Mouse (Mus musculus) forebrain, embryonic 13.5 days (tissue): ENCODE results near the gene Cbfa2t3. TPM values are rescaled to one million over a fixed set of nuclear protein-coding genes. Genes with fewer than 3 reads are reported as not detected.

Experiments
- ATAC-seq: fragments of 200-750 bp; cut with Nextera tagmentation; 2 replicates; pipeline ENCODE4 v1.8.0; 2017
- H3K27ac ChIP-seq: fragments of 300-500 bp; sonication (generic); 2 replicates; pipeline ENCODE4 v1.5.1; 2015; ENCODE audit warnings: inconsistent platforms, mild to moderate bottlenecking, moderate library complexity
- H3K27me3 ChIP-seq: fragments of 300-500 bp; sonication (generic); 2 replicates; pipeline ENCODE4 v1.6.1; 2015; ENCODE audit warnings: mild to moderate bottlenecking, inconsistent platforms
- H3K36me3 ChIP-seq: fragments of 300-500 bp; sonication (generic); 2 replicates; pipeline ENCODE4 v1.6.1; 2015; ENCODE audit warnings: mild to moderate bottlenecking, inconsistent platforms; ENCODE audit not compliant: poor library complexity, severe bottlenecking
- H3K4me1 ChIP-seq: fragments of 300-500 bp; sonication (generic); 2 replicates; pipeline ENCODE4 v1.6.1; 2015; ENCODE audit warnings: inconsistent platforms
- H3K4me2 ChIP-seq: fragments of 300-500 bp; sonication (generic); 2 replicates; pipeline ENCODE4 v1.6.1; 2015; ENCODE audit warnings: inconsistent platforms, mild to moderate bottlenecking, moderate library complexity
- H3K4me3 ChIP-seq: fragments of 300-500 bp; sonication (generic); 2 replicates; pipeline ENCODE4 v1.5.1; 2015; ENCODE audit warnings: mild to moderate bottlenecking, inconsistent platforms
- H3K9ac ChIP-seq: fragments of 300-500 bp; sonication (generic); 2 replicates; pipeline ENCODE4 v1.6.1; 2015; ENCODE audit warnings: mild to moderate bottlenecking, inconsistent platforms
- H3K9me3 ChIP-seq: fragments of 300-500 bp; sonication (generic); replicated peaks from 2 replicates; pipeline ENCODE4 v1.6.1; 2016; ENCODE audit warnings: inconsistent platforms
- WGBS: fragments of 180-500 bp; shearing (Covaris S2); methylation state at CpG from one replicate; pipeline ENCODE4 v1.1.7; 2015; 5-methylcytosine and 5-hydroxymethylcytosine counted together
- polyA plus RNA-seq: library from polyadenylated mRNA; unstranded; fragments of >200 nt; fragmentation: Nextera tagmentation; extraction: Ambion mirVana; gene quantifications from 2 replicates; pipeline ENCODE4 v1.2.1, GENCODE M21; 2015

The Cbfa2t3 gene
- 12.4 and 13.9 TPM in 2 replicates for polyA plus RNA-seq

DNA sequence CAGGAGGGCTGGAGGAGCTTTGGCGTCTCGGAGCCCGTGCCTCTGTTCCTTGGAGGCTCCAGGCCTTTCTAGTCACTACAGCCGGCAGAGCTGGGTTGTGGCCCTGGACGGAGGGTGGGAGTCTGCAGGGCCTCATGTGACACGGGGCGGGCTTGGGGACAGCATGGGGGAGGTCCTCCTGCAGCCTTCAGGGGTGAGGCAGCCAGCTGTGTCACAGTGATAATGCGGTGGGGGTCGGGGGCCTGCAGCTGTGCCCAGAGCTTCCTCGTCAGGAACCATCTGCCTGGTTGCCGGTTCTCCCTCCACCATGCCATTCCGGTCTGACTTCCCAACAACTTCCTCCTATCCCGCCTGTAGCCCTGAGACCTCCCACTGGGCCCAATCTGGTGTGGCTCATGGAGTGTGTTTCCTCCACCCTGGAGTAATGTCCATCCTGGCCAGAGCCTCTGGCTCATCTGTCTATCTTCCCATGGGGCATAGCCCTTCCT, at the start of gene Cbfa2t3:
TSS of gene Cbfa2t3 (minus strand) at position 105 of the 488 bp plus-strand sequence.
- Histone ChIP-seq H3K9me3 (no peaks in the 10 kb centered on the region), H3K4me2 (no peak within 1 kb of the TSS), H3K4me3 (no peak within 1 kb of the TSS), H3K27me3 (no peaks in the 10 kb centered on the region; the same call in 1 of the 2 replicates), H3K27ac (no peak within 1 kb of the TSS), H3K4me1 (no peaks in the 10 kb centered on the region), H3K36me3 (no peaks in the 10 kb centered on the region), H3K9ac (no peak within 1 kb of the TSS)
- no peak for ATAC-seq
- 73% methylated on average over 13 of the region's 13 CpGs for WGBS

DNA sequence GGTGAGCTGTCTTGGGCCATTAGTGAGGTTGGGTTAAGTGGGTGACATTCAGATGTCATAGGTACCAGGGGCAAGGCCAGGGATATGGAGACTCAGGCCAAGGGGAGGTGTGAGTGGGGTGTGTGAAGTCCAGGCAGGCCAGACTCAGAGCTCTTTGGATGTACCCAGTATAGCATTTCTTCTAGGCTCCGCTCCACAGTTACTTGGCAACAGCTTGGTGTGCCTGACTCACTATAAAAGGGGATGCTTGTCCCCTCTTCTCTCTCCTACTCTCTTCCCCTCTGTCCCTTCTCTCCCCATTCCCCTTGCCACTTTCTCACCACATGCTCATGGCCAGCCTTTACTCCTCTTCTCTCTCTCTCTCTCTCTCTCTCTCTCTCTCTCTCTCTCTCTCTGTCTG, 48.9 kb upstream of the Cbfa2t3 start:
- Histone ChIP-seq H3K36me3 (no peaks in the 10 kb centered on the region), H3K4me3 (no peak overlapping the region), H3K27me3 (no peaks in the 10 kb centered on the region; the same call in 1 of the 2 replicates), H3K9me3 (no peaks in the 10 kb centered on the region), H3K27ac (no peak overlapping the region), H3K9ac (no peak overlapping the region), H3K4me1 (peaks cover 98% of the 10 kb centered on the region), H3K4me2 (no peak overlapping the region)
- ATAC-seq = no peak
- WGBS = 100% methylated on average over 1 of the region's 1 CpGs

DNA sequence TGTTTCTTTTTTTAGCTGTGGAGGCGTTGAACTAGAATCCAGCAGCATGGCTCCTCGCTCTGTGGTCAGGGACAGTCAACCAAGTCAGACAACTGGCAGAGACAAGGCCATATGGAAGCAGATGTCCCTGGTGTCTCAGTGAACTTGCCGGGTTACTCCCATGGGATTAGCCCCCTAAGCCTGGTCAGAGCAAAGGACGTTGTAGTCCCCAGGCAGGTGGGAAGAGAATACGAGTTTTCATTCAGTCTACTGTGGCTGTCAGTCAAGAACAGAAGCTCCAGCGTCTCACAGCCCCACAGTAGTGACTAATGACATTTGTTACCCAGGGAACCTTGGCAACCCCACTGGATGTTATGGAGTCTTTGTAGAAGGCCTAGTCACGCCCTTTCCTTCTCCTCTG, 47.5 kb upstream of the Cbfa2t3 start:
- peaks cover 2% of the 10 kb centered on the region; the same call in 1 of the 2 replicates for H3K27me3 ChIP-seq
- no peak overlapping the region for H3K4me3 ChIP-seq
- H3K36me3 ChIP-seq = no peaks in the 10 kb centered on the region
- peak overlapping the region; percentile 53 for H3K4me2 ChIP-seq
- peak overlapping the region; percentile 99 for H3K27ac ChIP-seq
- peaks cover 98% of the 10 kb centered on the region for H3K4me1 ChIP-seq
- WGBS = 33% methylated on average over 7 of the region's 7 CpGs
- ATAC-seq = no peak
- H3K9ac ChIP-seq = 0 out of 2 replicates have a peak overlapping the region, but pooled peaks have one; percentile 16
- no peaks in the 10 kb centered on the region for H3K9me3 ChIP-seq

DNA sequence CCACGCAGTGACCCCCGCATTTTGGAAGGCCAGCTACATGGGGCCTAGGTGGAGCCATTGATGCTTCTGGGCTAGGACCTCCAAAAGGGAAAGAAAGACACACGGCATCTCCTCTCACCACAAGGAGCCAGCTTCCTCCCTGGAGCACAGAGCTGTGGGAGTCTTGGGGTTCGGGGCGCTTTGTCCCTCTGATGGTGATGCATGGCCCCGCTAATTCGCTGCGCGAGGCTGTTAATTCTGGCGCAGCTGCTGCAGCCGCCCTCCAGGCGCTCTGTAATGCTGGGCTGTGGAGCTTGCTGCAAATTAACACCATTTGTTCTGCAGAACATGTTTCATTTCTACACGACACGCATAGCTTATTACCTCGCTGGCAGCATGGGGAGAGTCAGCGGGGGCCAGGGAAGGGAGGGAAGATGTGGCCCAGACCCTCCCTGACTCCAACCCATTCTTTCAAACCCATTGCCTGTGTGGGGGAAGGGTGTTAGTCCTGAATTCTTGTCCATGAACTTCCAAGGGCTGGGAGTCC, 46.9 kb upstream of the Cbfa2t3 start:
- Histone ChIP-seq H3K9ac (peak overlapping the region; percentile 58), H3K27me3 (peaks cover 6% of the 10 kb centered on the region; the same call in 1 of the 2 replicates), H3K9me3 (no peaks in the 10 kb centered on the region), H3K27ac (peak overlapping the region; percentile 99), H3K4me1 (peaks cover 97% of the 10 kb centered on the region), H3K36me3 (no peaks in the 10 kb centered on the region), H3K4me2 (peak overlapping the region; percentile 53), H3K4me3 (0 out of 2 replicates have a peak overlapping the region, but pooled peaks have one; percentile 6)
- WGBS = 4% methylated on average over 16 of the region's 16 CpGs
- peak; percentile 74 for ATAC-seq

DNA sequence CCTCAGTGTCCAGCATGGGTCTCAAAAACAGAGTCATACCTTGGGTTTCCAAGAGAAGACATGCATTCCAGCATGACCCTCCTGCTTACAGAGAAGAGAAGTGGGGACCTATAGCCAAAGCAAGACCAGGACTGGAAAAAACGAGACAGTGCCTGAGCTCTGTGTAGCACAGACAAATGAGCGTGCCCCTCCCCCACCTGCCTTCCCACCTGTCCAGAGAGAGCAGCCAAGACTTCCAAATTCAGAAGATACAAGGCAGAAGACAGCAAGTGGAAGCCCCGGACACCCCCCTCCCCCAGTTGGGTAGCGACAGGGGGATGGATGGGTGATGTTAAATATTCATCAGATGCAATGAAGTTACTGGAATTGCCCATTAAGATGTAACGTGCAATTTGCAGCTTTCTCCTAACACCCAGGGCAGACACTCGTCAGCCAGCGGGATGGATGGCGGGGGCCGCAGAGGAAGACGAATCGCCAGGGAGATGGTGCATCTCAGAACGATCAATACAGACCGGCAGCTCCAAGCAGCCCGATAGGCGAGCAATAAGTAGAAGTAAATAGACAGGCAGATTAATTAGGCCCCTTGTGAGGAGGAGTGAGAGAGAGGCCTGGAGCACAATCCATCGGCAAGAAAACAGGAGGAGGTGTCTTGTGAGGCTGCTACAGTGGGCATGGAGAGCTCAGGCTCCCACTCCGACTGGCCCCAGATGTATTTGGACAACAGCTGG, 46.3 kb upstream of the Cbfa2t3 start:
- Histone ChIP-seq H3K9me3 (no peaks in the 10 kb centered on the region), H3K9ac (peak overlapping the region; percentile 58), H3K27me3 (peaks cover 6% of the 10 kb centered on the region; the same call in 1 of the 2 replicates), H3K4me3 (0 out of 2 replicates have a peak overlapping the region, but pooled peaks have one; percentile 6), H3K27ac (peak overlapping the region; percentile 99), H3K4me2 (peak overlapping the region; percentile 53), H3K4me1 (peaks cover 97% of the 10 kb centered on the region), H3K36me3 (no peaks in the 10 kb centered on the region)
- WGBS = 13% methylated on average over 17 of the region's 17 CpGs
- ATAC-seq = peak; percentile 34; the same call in 1 of the 2 replicates

DNA sequence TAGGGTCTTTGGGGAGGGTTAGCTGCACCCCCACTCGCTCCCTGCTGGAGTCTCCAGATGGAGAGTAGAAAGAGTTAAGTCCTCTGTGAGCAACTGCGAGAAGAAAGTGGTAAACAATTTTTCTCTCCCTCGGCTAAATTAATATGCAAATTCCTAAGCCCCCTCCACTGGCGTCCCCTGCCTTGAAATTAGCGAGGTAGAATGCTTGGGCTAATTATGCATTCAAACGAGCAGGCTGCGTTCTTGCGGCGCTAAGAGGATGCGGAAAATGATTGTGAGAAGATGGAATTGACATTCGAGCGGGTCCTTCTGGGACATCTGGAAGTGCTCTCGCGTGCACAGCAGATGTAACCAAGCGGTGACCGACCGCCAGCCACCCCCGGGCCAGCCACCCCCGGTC, 43.6 kb upstream of the Cbfa2t3 start:
- WGBS = 3% methylated on average over 19 of the region's 19 CpGs

DNA sequence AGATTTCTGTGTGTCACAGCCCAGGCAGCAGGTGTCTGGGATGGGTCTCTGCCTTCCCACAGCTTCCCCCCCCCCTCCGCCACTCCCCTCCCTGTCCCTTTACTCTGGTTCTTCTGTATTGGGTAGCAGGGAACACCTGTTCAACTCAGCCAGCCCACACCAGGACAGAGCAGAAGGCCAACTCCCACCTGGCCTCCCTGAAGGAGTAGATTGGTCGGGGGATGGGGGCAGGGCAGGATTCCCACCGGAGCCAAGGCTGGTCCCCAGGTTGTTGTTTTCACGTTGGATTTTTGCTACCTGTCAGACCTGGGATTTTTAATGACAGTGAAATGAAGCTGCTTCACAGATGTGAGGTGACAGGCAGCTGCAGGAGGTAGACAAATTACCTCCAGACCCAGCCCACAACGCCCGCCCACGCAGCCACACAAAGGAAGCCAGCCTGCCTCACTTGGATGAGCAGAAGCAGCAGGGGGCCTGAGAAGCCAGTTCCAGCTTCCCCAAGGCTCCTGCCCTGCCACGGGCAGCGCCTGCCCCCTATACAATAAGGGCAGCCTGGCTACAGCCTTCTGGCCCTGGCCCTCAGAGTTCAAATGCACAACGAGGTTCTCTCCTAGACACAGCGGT, 40.3 kb upstream of the Cbfa2t3 start:
- WGBS = 24% methylated on average over 11 of the region's 11 CpGs

More for the DNA sequence above, 43.6 kb upstream of the Cbfa2t3 start:
- Histone ChIP-seq H3K9ac (no peak overlapping the region), H3K27ac (peak overlapping the region; percentile 99), H3K9me3 (no peaks in the 10 kb centered on the region), H3K27me3 (peaks cover 6% of the 10 kb centered on the region; the same call in 1 of the 2 replicates), H3K4me1 (peaks cover 99% of the 10 kb centered on the region), H3K36me3 (no peaks in the 10 kb centered on the region), H3K4me2 (peak overlapping the region; percentile 47), H3K4me3 (no peak overlapping the region)
- peak; percentile 59 for ATAC-seq

DNA sequence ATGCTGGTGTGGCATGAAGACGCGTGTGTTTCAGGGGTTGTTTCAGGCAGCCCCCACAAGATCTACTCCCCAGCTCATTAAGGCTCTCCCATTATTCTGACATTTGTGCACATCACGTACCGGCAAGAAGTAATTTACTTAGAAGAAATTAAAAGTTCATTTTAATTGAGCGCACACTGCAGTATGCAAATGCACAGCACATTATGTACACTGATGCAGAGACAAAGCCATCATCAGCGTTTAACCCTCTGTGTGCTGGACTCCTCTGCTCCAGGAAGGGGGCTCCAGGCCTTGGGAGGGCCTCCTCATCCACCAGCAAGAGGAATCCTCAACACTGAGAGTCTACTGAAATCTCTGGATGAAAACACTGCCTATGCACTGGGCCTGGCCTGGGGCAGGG, 39.0 kb upstream of the Cbfa2t3 start:
- Histone ChIP-seq H3K36me3 (no peaks in the 10 kb centered on the region), H3K4me3 (no peak overlapping the region), H3K27me3 (peaks cover 16% of the 10 kb centered on the region; the same call in 1 of the 2 replicates), H3K27ac (peak overlapping the region; percentile 85), H3K4me2 (no peak overlapping the region), H3K4me1 (peaks cover 93% of the 10 kb centered on the region), H3K9ac (no peak overlapping the region), H3K9me3 (no peaks in the 10 kb centered on the region)
- peak; percentile 54 for ATAC-seq
- 47% methylated on average over 6 of the region's 6 CpGs for WGBS

More for the DNA sequence above, 40.3 kb upstream of the Cbfa2t3 start:
- H3K9me3 ChIP-seq = no peaks in the 10 kb centered on the region
- no peaks in the 10 kb centered on the region for H3K36me3 ChIP-seq
- H3K4me1 ChIP-seq = peaks cover 99% of the 10 kb centered on the region
- no peak overlapping the region for H3K4me2 ChIP-seq
- peak overlapping the region; percentile 85 for H3K27ac ChIP-seq
- peaks cover 11% of the 10 kb centered on the region; the same call in 1 of the 2 replicates for H3K27me3 ChIP-seq
- no peak for ATAC-seq
- no peak overlapping the region for H3K4me3 ChIP-seq
- peak overlapping the region; percentile 17; the same call in 1 of the 2 replicates for H3K9ac ChIP-seq

DNA sequence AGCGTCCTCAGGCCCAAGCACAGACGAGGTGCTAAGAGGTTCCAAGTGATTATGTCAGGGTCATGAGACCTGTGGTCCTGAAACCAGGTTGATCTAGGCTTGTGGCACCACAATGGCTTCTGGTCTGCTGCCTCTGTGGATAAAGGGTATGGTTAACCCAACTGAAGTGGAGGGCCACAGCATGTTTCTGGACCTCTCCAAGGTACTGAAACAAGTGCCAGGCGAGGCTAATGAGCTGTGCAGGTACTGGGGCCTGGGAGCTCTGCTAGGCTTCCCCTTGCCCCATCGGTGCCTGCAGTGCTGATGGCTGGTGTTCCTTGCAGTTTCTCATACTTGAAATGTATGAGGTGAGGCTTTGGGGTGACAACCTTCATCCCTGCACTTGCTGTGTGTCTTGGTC, 38.2 kb upstream of the Cbfa2t3 start:
- Histone ChIP-seq H3K4me1 (peaks cover 85% of the 10 kb centered on the region), H3K36me3 (no peaks in the 10 kb centered on the region), H3K27ac (peak overlapping the region; percentile 85), H3K4me2 (no peak overlapping the region), H3K27me3 (peaks cover 16% of the 10 kb centered on the region; the same call in 1 of the 2 replicates), H3K9me3 (no peaks in the 10 kb centered on the region), H3K9ac (no peak overlapping the region), H3K4me3 (no peak overlapping the region)
- ATAC-seq = no peak
- WGBS = 46% methylated on average over 4 of the region's 4 CpGs

DNA sequence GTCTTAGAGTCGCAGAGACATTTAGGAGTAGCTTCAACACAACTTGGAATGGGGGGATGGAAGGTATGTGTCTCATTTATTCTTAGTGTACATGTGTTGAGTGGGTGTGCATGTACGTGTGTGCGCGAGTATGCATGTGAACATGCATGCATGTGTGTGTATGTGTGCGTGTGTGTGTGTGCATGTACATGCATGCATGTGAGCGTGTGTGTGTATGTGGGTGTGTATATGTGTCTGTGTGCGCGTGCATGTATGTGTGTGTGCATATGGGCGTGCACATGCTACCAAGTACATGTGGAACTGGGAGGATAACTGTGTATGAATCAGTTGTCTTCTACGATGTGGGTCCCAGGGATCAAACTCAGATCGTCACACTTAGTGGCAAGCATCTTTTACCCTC, 37.7 kb upstream of the Cbfa2t3 start:
- H3K27me3 ChIP-seq = peaks cover 15% of the 10 kb centered on the region; the same call in 1 of the 2 replicates
- peaks cover 80% of the 10 kb centered on the region for H3K4me1 ChIP-seq
- H3K4me3 ChIP-seq = no peak overlapping the region
- H3K27ac ChIP-seq = peak overlapping the region; percentile 85; the same call in 1 of the 2 replicates
- no peaks in the 10 kb centered on the region for H3K36me3 ChIP-seq
- no peak overlapping the region for H3K9ac ChIP-seq
- no peaks in the 10 kb centered on the region for H3K9me3 ChIP-seq
- WGBS = 90% methylated on average over 11 of the region's 11 CpGs
- ATAC-seq = no peak
- H3K4me2 ChIP-seq = no peak overlapping the region

DNA sequence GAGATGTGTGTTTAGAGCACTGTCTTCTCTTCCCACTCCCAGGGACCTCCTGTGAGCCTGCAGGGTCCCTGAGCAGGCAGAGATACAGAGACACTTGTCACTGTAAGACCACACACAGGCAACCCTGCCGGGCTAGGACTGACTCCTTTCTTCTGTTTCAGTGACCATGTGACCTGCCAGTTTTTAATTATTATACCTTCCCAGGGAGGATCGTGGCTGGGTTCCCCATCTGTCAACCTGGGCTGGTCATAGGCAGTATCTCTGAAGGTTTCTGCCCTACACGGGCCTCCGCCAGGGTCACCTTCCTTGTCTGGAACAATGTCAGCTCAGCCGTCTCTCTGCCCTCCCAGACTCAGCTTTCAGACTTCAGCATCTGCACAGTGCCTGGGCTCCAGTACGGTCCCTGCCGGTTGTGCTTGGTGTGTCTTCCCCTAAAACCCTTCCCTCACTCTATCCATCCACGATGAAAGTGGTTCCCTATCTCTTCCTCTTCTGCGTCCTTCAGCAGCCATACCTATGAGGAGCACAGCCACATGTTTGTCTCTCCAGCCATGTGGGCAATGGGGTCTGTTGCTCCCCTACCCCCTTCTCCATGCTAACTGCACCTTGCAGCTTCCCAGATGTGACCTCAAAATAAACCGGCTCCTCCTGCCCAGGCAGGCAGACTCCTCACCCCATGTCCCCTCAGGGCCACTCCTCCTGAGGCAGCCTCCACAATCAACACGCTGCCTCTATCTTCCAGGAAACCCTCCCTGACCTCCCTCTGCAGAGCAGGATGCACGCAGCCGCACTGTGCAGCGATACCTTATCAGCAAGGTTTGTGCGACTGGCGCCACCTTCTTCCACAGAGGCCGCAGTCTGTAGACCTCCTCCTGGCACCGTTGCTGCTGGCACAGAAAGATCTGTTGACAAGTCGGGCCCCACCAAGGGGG, 36.9 kb upstream of the Cbfa2t3 start:
- no peaks in the 10 kb centered on the region for H3K9me3 ChIP-seq
- no peak for ATAC-seq
- H3K4me3 ChIP-seq = no peak overlapping the region
- peak overlapping the region; percentile 22; the same call in 1 of the 2 replicates for H3K9ac ChIP-seq
- no peaks in the 10 kb centered on the region for H3K36me3 ChIP-seq
- H3K4me1 ChIP-seq = peaks cover 73% of the 10 kb centered on the region
- no peak overlapping the region for H3K4me2 ChIP-seq
- peaks cover 10% of the 10 kb centered on the region; the same call in 1 of the 2 replicates for H3K27me3 ChIP-seq
- 62% methylated on average over 19 of the region's 19 CpGs for WGBS
- peak overlapping the region; percentile 54 for H3K27ac ChIP-seq
